Mouse (Mus musculus) liver, embryonic 14.5 days (tissue): ENCODE measurements around the gene Ccng1. TPM values are rescaled to one million over a fixed set of nuclear protein-coding genes. Genes with fewer than 3 reads are reported as not detected.

Experiments
- ATAC-seq: fragments of 200-750 bp; cut with Nextera tagmentation; 2 replicates; pipeline ENCODE4 v1.8.0; 2017; ENCODE audit warnings: moderate number of reproducible peaks, mild to moderate bottlenecking, moderate library complexity; ENCODE audit not compliant: insufficient read depth
- DNase-seq, 3 experiments: peaks; one replicate each; pipeline ENCODE4 v3.0.0-alpha.2; 2012 to 2013; ENCODE audit warnings: low read depth in 3 of 3, low spot score in 3 of 3
- H3K27ac ChIP-seq: fragments of 300-500 bp; sonication (generic); 2 replicates; pipeline ENCODE4 v1.5.1; 2014; ENCODE audit warnings: moderate library complexity, mild to moderate bottlenecking, control low read depth, inconsistent platforms
- H3K27me3 ChIP-seq: fragments of 300-500 bp; sonication (generic); 2 replicates; pipeline ENCODE4 v1.6.1; 2014; ENCODE audit warnings: mild to moderate bottlenecking, low read length, moderate library complexity; ENCODE audit not compliant: control insufficient read depth, insufficient read depth
- H3K36me3 ChIP-seq: fragments of 300-500 bp; sonication (generic); replicated peaks from 2 replicates; pipeline ENCODE4 v1.6.1; 2014; ENCODE audit warnings: low read depth; ENCODE audit not compliant: control insufficient read depth, insufficient read depth
- H3K4me1 ChIP-seq, 2 experiments: fragments of 200-500 bp in 1 of 2; fragments of 300-500 bp in 1 of 2; sonication (generic) in 1 of 2; replicated peaks; 2 replicates each; pipeline ENCODE4 v1.6.1; 2012 to 2014; ENCODE audit warnings: antibody characterized with exemption in 1 of 2, inconsistent platforms in 1 of 2, low read length in 1 of 2; ENCODE audit not compliant: control insufficient read depth in 2 of 2, insufficient read depth in 2 of 2
- H3K4me2 ChIP-seq: fragments of 300-500 bp; sonication (generic); 2 replicates; pipeline ENCODE4 v1.6.1; 2014; ENCODE audit warnings: low read depth, mild to moderate bottlenecking, control low read depth, moderate library complexity
- H3K4me3 ChIP-seq, 2 experiments: fragments of 200-500 bp in 1 of 2; fragments of 300-500 bp in 1 of 2; sonication (generic) in 1 of 2; 2 replicates each; pipeline ENCODE4 v1.5.1; 2012 to 2014; ENCODE audit warnings: low read depth in 2 of 2, low read length in 2 of 2, mild to moderate bottlenecking in 2 of 2, control low read depth in 1 of 2, inconsistent platforms in 1 of 2, moderate library complexity in 1 of 2; ENCODE audit not compliant: insufficient read depth in 1 of 2
- H3K9ac ChIP-seq: fragments of 300-500 bp; sonication (generic); replicated peaks from 2 replicates; pipeline ENCODE4 v1.6.1; 2014; ENCODE audit warnings: mild to moderate bottlenecking, control low read depth, moderate library complexity
- H3K9me3 ChIP-seq: fragments of 300-500 bp; sonication (generic); 2 replicates; pipeline ENCODE4 v1.6.1; 2016; ENCODE audit warnings: low read length, mixed read lengths; ENCODE audit not compliant: control insufficient read depth
- CTCF ChIP-seq: IDR thresholded peaks from 2 replicates; pipeline ENCODE4 v1.5.1; 2016; ENCODE audit warnings: antibody characterized with exemption, low read depth, control low read depth
- EP300 ChIP-seq: IDR thresholded peaks from 2 replicates; pipeline ENCODE4 v1.6.1; 2016; ENCODE audit warnings: antibody characterized with exemption, low read depth
- WGBS: fragments of 180-500 bp; shearing (Covaris S2); extraction: QIAGEN DNeasy Blood & Tissue Kit; methylation state at CpG from one replicate; pipeline ENCODE4 v1.1.7; 2014; ENCODE audit not compliant: insufficient replicate concordance; 5-methylcytosine and 5-hydroxymethylcytosine counted together
- polyA plus RNA-seq, 2 experiments: library from polyadenylated mRNA; depleted of rRNA in 1 of 2; stranded (reverse) in 1 of 2; unstranded in 1 of 2; fragments of >200 nt; fragmentation: Nextera tagmentation in 1 of 2; extraction: Ambion mirVana in 1 of 2; gene quantifications; 2 replicates each; pipeline versions ENCODE4 v1.2.1 to v1.2.3; 2012 to 2014

The Ccng1 gene
- polyA plus RNA-seq, 2 experiments = 6.7 to 20.4 TPM

DNA sequence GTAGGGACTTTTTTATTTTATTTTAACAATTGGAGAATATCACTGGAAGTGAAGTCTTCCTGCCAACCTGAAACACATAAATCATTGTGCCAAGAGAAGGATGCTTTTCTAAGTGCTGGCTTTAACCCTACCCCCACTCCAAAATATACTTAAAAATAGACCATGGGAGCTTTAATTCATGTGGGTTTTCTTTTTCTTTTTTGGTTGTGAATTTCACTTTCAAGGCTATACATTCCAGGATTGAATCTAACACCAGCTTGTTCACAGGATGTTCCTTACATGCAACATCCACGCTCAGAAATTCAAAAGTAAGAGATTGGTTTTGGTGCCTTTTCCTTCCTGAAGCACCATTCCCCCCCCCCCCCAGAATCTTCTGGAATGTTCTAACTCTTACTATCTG is 28.2 kb upstream of the Ccng1 start:
- Histone ChIP-seq H3K9me3 (no peaks in the 10 kb centered on the region), H3K36me3 (no peaks in the 10 kb centered on the region), H3K4me2 (no peak overlapping the region), H3K27ac (no peak overlapping the region), H3K9ac (no peak overlapping the region), H3K4me1 (no peaks in the 10 kb centered on the region), H3K27me3 (no peaks in the 10 kb centered on the region), H3K4me3 (no peak overlapping the region)
- no peak for DNase-seq
- no peak for ATAC-seq
- 64% methylated on average over 1 of the region's 1 CpGs for WGBS
- TF ChIP-seq CTCF (no peak), EP300 (no peak)

DNA sequence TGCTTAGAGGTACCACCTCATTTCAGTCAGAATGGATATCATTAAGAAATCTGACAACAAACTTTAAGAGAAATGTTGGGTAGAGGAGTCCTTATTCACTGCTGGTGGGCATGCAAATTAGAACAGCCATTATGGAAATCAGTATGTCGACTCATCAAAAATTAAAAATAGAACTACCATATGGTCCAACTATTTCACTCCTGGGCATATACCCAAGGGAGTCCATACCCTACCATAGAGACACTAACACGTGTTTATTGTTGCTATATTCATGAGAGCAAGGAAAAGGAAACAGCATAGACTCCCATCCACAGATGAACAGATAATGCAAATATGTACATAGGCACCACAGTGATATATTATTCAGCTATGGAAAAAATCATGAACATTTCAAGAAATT is 26.7 kb upstream of the Ccng1 start:
- H3K4me1 ChIP-seq = no peaks in the 10 kb centered on the region
- H3K36me3 ChIP-seq = no peaks in the 10 kb centered on the region
- H3K4me3 ChIP-seq = no peak overlapping the region
- TF ChIP-seq CTCF (no peak), EP300 (no peak)
- WGBS = 42% methylated on average over 2 of the region's 2 CpGs
- H3K4me2 ChIP-seq = no peak overlapping the region
- H3K9ac ChIP-seq = no peak overlapping the region
- no peaks in the 10 kb centered on the region for H3K9me3 ChIP-seq
- H3K27ac ChIP-seq = no peak overlapping the region
- ATAC-seq = no peak
- no peak for DNase-seq
- H3K27me3 ChIP-seq = no peaks in the 10 kb centered on the region

DNA sequence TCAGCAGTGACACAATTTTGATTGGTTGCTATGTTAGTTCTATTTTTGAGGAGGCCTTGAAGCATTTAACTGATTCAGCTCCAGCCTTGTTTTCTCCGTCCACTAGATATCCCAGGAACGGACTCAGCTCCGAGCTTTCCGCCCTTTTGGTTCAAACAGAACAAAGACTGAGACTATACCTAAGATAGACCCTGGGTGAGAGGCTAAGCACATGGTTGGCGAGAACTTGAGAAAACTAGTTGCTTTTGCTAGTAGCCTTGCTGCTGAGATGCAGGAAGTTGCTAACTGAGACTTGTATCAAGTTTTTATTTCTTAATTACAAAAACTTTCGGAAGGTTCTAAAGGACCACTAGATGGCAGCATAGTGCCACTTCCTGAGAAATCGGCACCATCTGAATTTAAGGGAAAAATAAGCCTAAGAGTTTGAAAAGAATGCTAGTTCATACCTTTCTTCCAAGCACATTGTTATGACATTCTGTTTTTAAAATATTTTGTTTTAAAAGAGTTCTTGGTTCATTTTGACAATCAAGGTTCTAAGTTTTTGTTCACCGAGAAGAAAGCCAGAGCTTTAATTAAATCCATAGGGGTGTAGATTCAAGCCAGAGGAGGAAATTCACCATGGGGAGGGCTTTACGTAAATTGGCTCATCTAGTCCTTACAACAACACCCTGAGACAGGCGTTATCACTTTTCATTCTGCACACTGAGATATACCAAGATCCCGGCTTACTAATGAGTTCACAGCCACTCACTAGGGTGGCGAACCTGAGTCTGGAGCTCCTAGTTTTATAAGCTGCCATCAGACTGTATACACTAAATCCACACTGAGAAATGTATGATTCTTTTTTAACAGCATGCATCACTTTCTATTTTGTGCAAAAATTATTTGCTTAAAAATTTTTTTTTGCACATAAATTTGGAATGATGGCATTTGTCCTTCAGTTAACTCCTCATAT is 20.5 kb upstream of the Ccng1 start:
- TF ChIP-seq CTCF (peak; percentile 58), EP300 (no peak)
- Histone ChIP-seq H3K4me3 (no peak overlapping the region), H3K27me3 (no peaks in the 10 kb centered on the region), H3K4me1 (no peaks in the 10 kb centered on the region), H3K36me3 (no peaks in the 10 kb centered on the region), H3K9me3 (no peaks in the 10 kb centered on the region), H3K27ac (no peak overlapping the region), H3K9ac (no peak overlapping the region), H3K4me2 (no peak overlapping the region)
- WGBS = 43% methylated on average over 12 of the region's 12 CpGs
- ATAC-seq (no peak), DNase-seq (peak in 1 of 3 experiments; percentile 14)

DNA sequence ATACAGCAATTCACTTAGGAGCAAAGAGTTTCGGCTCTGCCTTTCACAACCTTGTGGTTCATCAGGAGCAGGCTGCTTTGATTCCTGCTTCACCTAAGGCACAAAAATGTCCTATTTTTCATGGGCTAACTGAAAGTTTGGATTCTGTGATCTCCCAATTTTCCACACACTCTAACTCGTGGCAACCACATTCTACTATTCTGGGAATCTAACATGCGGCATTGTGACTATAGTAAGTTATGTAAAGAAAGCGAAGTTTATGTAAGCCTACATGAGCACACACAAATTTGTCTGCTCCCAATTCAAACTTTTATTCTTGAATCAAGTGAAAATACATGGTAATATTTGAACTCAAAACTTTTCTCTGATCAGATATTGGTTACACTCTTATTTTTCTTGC is 9.6 kb upstream of the Ccng1 start:
- H3K4me3 ChIP-seq = no peak overlapping the region
- no peaks in the 10 kb centered on the region for H3K4me1 ChIP-seq
- no peaks in the 10 kb centered on the region for H3K9me3 ChIP-seq
- no peaks in the 10 kb centered on the region for H3K36me3 ChIP-seq
- no peak overlapping the region for H3K9ac ChIP-seq
- ATAC-seq = no peak
- no peaks in the 10 kb centered on the region for H3K27me3 ChIP-seq
- TF ChIP-seq CTCF (no peak), EP300 (no peak)
- no peak overlapping the region for H3K4me2 ChIP-seq
- 56% methylated on average over 4 of the region's 4 CpGs for WGBS
- DNase-seq = no peak
- no peak overlapping the region for H3K27ac ChIP-seq

DNA sequence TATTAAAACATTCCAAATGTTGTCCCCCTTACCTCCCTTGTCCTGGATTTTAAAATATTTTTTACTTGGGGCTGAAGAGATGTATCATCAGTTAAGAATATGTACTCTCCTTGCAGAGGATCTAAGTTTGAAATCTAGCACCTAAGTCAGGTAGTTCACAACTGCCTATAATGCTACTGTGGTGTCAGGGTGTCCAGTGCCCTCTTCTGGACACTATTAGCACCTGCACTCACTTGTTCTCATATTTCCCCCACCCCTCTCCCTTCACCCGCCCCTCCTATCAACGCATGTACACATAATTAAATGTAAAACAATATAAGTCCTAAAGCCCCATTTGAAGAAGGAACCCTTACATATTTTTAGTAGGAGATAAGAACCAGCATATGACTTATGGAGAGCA is 8.3 kb upstream of the Ccng1 start:
- ATAC-seq (peak; percentile 57; the same call in 1 of the 2 replicates), DNase-seq (peak in 1 of 3 experiments; percentile 13)
- TF ChIP-seq CTCF (peak; percentile 60), EP300 (no peak)

More for the DNA sequence above, 8.3 kb upstream of the Ccng1 start:
- H3K4me3 ChIP-seq = no peak overlapping the region
- H3K9ac ChIP-seq = no peak overlapping the region
- H3K36me3 ChIP-seq = no peaks in the 10 kb centered on the region
- 15% methylated on average over 2 of the region's 2 CpGs for WGBS
- no peaks in the 10 kb centered on the region for H3K27me3 ChIP-seq
- H3K9me3 ChIP-seq = no peaks in the 10 kb centered on the region
- no peaks in the 10 kb centered on the region for H3K4me1 ChIP-seq
- H3K27ac ChIP-seq = no peak overlapping the region
- H3K4me2 ChIP-seq = no peak overlapping the region
